Mouse (Mus musculus) right cerebral cortex, postnatal 4 days (tissue): ENCODE results near the gene Rxrb.

Source experiments
- DNase-seq: peaks from one replicate; pipeline ENCODE4 v3.0.0-alpha.2; 2022

Gene Rxrb

DNA sequence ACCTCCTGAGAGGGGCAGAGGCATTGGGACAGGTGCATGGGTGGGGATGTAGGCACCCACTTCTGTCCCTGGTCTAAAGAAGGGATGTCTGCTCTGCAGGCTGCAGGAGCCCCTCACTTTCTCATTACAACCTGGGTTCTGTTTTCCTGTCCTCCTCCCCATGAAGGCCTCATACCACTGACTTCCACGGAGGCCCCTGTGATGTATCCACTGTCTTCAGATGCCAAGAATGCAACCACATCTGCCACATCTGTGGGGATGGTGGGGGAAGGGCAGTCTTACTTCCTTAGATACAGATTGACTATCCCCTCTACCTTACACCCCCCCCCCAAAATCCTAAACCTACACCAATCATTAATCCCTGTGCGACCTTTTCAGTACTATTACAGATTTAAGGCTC is 5.4 kb upstream of the Rxrb start:
- no peak for DNase-seq

DNA sequence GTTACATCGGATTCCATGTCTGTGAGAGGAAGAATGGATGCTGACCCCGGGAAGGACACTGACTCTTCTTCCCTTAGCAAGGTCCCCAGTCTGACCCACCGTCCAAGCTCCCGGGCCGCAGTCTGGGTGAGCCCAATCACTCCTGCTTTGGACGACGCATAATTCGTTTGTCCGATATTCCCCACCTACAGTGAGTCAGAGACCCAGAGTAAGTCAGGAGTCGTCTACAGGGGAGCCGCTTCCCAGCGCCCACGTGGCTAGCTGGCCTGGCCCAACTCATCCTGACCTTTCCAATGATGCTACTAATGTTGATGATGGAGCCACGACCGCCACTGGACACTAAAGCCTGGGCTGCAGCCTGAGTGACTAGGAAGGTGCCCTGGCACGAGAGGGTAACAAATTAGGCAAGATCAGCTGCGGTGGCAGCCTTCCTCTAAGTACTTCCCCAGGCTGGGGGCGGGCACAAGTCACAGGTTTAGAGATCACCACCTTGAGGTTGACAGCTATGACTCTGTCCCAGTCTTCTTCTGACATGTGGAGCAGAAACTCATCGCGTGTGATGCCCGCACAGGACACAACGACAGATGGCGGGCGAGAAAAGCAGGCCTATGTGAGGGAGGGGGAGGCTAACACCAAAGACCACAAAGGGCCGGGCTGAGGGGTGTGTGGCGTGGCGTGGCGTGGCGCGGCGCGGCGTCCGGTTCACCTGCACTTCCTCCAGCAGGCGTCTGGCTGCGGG is 4.5 kb upstream of the Rxrb start:
- peak; percentile 21 for DNase-seq

DNA sequence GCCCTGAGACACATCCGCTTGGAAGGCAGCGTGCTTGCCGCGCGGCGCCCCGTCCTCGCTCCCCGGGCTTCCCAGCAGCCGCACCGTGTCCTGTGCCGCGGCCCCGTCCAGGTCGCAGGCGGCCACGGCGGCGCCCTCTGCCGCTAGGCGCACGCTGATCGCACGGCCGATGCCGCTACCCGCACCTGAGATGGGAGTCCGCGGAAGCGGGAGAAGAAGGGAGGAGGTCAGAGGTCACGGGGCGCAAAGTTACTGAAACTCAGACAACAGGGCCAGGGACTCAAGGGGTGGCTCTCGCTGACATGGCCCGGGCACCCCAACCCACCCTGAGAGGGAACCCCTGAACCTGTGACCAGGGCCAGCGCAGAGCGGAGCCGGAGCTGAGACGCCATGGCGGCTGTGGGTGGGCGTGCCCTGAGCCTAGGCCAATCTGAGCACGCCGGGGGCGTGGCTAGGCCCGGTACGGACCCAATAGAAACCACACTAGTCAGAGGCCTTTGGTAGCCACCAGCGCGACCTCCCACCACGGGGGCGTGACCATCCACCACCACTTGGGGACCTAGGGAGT is 3.9 kb upstream of the Rxrb start, which contains the start of gene H2-Ke6:
Gene H2-Ke6, minus strand, starts transcription at position 405 of the 568 bp plus-strand sequence.
- peak; percentile 87 for DNase-seq

DNA sequence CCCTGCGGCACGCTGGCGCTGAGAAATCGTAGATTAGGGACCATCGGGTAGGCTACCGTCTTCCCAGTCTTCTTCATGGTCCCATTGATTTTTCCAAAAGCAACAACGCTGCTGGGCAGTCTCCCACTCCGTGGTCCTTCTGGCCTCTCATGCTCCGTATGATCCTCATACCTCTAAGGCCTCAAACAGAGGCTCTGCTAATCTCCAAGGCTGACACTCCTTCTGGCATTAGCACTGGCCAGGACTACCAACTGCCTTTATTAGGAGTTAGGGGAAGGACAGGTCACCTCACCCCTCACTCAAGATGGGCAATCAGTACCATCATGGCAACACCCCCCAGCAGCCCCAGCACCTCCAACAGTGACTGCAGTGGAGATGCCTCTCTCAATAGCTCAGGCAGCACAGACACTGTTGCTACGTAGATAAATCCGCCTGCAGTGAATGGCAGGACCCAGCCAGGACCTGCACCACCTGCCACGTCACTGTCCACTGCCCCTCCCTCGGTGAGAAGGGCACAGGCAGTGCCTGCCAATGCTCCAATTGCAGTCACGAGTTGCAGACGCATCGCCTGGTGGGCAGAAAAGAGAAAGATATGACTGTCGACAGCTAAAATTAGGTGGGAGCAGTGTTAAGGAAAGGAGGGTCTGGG is 3.0 kb upstream of the Rxrb start:
- DNase-seq, result no peak

- no peak for DNase-seq
These were observed 2.3 kb upstream of the Rxrb start for GRCm38 (mm10) chr17:34029150-34029889.

- no peak for DNase-seq
These were observed 1.6 kb upstream of the Rxrb start for GRCm38 (mm10) chr17:34029890-34030595.

DNA sequence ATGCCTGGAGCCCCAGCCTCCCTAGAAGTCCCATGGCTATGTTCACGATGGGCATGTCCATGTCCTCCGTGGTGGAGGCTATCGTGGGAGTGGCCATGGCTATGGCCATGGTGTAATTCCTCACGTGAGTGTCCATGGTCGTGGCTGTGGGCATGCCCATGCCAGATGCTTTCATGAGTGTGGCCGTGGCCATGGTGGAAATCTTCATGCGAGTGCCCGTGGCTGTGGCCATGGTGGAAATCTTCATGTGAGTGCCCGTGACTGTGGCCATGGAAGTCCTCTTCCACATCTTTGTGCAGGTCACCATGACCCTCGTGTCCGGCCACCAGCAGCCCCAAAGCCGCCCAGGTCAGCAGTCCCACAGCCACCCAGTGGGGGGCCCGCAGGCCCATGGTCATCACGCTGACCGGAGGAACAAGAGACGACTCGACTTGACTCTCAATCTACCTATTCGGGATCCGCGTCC is 718 bp upstream of the Rxrb start:
- DNase-seq, result no peak

GRCm38 (mm10) chr17:34032174-34032632 is 591 bp downstream of the Rxrb start:
- DNase-seq, result no peak

GRCm38 (mm10) chr17:34032806-34033205 is 1.2 kb downstream of the Rxrb start:
- peak; percentile 34 for DNase-seq

DNA sequence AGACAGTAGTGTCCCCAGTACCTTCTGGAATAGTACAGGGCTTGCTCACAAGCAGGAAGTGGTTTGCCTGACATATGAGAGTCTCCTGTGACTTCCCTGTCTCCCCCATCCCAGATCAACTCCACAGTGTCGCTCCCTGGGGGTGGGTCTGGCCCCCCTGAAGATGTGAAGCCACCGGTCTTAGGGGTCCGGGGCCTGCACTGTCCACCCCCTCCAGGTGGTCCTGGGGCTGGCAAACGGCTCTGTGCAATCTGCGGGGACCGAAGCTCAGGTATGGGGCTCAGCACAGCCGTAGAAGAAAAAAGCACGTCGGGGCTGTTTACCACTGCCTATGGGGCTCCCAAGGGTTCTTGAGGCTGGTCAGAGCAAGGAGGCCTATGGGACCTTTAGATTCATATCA is 1.8 kb downstream of the Rxrb start:
- peak; percentile 34 for DNase-seq

DNA sequence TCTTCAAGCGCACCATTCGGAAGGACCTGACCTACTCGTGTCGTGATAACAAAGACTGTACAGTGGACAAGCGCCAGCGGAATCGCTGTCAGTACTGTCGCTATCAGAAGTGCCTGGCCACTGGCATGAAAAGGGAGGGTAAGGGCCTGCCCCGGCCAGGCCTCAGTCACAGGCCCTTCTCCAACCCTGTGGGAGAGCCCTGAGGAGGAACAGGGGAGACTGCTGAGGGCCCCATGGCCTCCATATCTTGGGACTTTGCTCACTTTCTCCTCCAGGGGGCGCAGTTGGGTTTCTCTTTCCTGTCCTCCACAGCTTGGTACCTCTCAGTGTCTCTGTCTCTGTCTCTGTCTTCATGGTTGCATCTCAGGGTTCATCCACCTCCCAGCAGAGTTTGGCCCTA is 2.5 kb downstream of the Rxrb start:
- peak; percentile 73 for DNase-seq

DNA sequence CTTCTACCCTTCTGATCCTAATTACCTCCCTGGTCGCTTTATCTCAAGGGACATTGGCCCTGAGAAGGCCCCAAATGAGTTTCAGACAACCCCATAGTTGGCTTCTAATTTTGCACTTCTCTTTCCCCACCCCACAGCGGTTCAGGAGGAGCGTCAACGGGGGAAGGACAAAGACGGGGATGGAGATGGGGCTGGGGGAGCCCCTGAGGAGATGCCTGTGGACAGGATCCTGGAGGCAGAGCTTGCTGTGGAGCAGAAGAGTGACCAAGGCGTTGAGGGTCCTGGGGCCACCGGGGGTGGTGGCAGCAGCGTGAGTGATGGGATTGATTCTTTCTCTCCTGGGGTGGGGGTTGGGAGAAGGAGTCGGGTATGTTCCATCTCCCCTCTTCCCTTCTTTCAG is 3.9 kb downstream of the Rxrb start:
- DNase-seq, result no peak

GRCm38 (mm10) chr17:34036647-34037046 is 5.0 kb downstream of the Rxrb start:
- DNase-seq, result no peak

DNA sequence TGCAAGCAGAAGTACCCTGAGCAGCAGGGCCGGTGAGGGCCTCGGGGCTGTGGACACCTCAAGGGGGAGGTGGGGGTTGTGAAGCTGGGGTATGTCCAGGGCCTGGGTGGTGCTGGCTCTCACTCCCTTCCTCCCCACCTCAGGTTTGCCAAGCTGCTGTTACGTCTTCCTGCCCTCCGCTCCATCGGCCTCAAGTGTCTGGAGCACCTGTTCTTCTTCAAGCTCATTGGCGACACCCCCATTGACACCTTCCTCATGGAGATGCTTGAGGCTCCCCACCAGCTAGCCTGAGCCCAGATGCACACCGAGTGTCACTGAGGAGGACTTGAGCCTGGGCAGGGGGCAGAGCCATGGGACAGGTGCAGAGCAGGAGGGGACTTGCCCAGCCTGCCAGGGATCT is 5.6 kb downstream of the Rxrb start:
- DNase-seq, result no peak

DNA sequence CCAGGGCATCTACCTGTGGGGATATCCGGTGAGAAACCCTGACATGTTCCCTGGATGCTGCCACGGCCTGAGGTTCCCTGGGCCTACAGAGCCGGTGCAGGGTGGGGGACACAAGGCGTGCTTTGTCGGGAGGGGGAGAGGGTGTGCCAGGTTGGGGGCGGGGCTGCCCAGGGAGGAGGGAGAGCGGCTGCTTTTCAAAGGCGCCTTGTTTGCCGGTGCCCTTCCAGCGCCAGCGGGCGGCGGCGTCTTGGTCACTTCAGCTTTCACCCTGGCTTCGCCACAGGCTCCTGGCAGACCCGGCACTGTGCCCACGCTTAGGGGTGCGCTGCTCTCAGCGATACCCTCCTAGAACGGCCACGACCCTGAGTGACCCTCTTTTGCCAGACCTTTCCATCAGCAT is 6.8 kb downstream of the Rxrb start:
- DNase-seq, result peak; percentile 73

DNA sequence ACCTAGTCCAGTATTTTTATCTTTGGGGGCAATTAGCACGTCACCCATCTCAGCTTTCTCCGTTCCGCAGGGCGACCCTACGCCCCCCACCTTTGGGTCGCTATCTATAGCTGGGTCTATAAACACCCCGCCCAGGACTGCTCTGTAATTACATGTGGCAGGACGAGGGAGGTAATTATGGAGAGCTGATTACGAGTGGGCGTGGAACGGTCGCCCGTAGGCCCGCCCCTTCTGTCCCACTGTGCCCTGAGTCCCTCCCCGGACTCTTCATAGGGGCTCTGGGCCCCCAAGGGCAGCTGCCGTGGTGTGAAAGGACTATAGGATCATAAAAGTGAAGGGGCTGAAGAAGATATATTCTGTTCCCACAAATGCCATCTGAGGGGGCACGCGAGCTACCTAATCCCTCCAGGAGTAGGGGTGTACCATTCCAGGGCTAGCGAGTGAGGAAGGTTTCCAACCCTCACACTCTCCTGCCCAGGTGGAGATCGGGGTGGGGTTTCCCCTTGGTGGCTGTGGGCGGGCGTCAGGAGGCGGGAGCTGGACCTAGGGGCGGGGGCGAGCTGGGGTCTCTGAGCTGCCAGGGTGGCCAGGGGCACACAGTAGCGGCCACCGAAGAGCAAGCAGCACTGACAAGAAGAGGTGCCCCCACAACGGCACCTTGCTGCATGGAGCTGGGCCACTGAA is 7.4 kb downstream of the Rxrb start, which contains the start of gene Col11a2:
Gene Col11a2, plus strand, starts transcription at position 560 of the 684 bp plus-strand sequence.
- DNase-seq, result no peak

- peak; percentile 29 for DNase-seq
These were observed 8.2 kb downstream of the Rxrb start for GRCm38 (mm10) chr17:34039562-34040450.

- no peak for DNase-seq
These were observed 14.3 kb downstream of the Rxrb start for GRCm38 (mm10) chr17:34045941-34046340.

DNA sequence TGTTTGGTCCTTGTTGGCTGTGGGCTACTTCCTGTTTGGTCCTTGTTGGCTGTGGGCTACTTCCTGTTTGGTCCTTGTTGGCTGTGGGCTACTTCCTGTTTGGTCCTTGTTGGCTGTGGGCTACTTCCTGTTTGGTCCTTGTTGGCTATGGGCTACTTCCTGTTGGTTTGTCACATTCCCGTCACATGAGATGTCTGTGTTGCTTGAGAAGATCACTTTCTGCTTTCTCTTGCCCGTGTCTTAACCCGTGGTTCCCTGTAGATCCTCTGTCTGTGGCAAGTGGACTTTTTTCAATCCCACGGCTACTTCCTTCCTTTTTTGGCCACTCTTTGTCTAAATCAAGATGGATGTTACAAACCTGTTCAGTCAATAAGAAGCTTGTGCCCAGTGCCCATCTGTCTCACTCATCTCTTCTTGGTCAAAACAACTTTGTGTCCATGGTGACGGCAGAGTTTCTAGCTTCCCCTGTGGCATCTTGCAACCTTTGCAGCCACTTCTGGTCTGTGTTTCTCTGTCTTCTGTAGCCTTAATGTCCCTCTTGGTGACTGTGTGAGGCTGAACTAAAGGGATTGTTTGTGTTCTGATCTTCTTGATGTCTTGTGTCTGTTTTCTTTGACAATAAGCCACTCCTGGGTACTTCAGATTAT is 15.9 kb downstream of the Rxrb start:
- DNase-seq, result no peak

DNA sequence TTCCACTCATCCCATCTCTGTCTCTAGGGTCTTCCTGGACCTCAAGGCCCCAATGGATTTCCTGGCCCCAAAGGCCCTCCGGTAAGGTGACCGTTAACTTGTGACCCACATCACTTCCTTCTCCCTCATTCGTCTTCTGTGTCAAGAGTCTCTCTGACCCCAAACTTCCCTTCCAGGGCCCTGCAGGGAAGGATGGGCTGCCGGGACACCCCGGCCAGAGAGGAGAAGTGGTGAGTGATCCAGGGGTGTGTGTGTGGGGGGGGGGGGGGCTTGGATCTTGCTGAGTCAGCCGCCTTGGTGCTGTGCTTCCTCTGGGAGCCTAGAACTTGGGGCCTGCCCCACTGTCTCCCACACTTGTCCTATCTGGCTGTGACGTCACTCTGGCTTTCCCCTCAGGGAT is 25.6 kb downstream of the Rxrb start:
- DNase-seq, result no peak
